Mouse (Mus musculus): ENCODE measurements around the gene Kcnt1. TPM values are rescaled to one million over a fixed set of nuclear protein-coding genes. Genes with fewer than 3 reads are reported as not detected.

Gene Kcnt1
- polyA plus RNA-seq, 1 experiment from 2014 or later, result 0.07 TPM

DNA sequence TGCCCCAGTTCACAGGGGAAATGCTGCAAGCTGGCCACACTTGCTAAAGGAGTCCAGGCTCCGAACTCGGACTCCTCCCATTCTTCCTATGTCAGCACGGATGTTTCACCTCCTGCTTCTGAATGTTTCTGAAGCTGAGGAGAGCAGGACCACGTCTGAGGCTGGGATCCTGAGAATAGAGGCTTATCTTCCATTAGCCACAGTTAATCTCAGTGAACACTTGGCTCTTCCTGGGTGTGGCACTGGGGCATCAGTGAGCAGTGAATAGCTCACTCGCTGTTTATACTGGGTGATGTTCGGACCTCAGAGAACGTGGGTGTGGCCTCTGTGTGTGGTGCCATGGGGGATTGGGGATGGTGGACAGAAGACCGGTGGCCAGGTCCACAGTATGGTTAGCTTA lies 23.7 kb downstream of the Kcnt1 start:
- WGBS, result 67% methylated on average over 8 of the region's 8 CpGs
- Histone ChIP-seq H3K36me3 (ENCODE audit: control insufficient read depth, insufficient read depth, low read length) (no peaks in the 10 kb centered on the region), H3K27me3 (ENCODE audit: control insufficient read depth, insufficient read depth, low read length) (no peaks in the 10 kb centered on the region), H3K9me3 (ENCODE audit: control insufficient read depth, low read length) (no peaks in the 10 kb centered on the region), H3K4me1 (ENCODE audit: control insufficient read depth, insufficient read depth, low read length) (no peaks in the 10 kb centered on the region), H3K4me3 (ENCODE audit: low read length) (no peak overlapping the region), H3K4me2 (replicated peaks; ENCODE audit: low read depth, low read length) (no peak overlapping the region), H3K9ac (ENCODE audit: low read depth, low read length) (no peak overlapping the region), H3K27ac (ENCODE audit: low read depth, low read length) (no peak overlapping the region)
- ATAC-seq (ENCODE audit: low FRiP score, low TSS enrichment), result no peak

DNA sequence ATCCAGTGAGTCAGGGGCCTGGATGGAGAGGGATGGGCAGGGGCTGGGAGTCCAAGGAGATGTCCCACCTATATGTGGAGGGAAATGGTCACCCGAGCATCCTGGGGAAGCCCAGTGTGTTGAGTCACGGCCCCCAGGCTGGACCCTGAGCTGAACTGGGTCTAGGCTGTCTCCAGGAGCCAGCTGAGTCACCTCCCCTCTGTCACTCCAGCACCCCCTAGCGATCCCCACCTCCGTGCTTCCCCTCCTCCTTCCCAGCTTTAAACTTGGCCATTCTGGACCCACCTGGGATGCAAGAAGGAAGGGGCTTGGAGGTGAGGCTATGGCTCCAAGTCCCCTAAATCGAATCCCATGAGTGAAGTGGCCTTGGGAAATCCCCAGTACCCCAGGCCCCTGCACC lies 24.6 kb downstream of the Kcnt1 start:
- Histone ChIP-seq H3K4me2 (replicated peaks; ENCODE audit: low read depth, low read length) (no peak overlapping the region), H3K9me3 (ENCODE audit: control insufficient read depth, low read length) (no peaks in the 10 kb centered on the region), H3K9ac (ENCODE audit: low read depth, low read length) (no peak overlapping the region), H3K4me3 (ENCODE audit: low read length) (no peak overlapping the region), H3K27ac (ENCODE audit: low read depth, low read length) (no peak overlapping the region), H3K27me3 (ENCODE audit: control insufficient read depth, insufficient read depth, low read length) (no peaks in the 10 kb centered on the region), H3K36me3 (ENCODE audit: control insufficient read depth, insufficient read depth, low read length) (no peaks in the 10 kb centered on the region), H3K4me1 (ENCODE audit: control insufficient read depth, insufficient read depth, low read length) (no peaks in the 10 kb centered on the region)
- no peak for ATAC-seq (ENCODE audit: low FRiP score, low TSS enrichment)
- WGBS, result 65% methylated on average over 5 of the region's 5 CpGs

DNA sequence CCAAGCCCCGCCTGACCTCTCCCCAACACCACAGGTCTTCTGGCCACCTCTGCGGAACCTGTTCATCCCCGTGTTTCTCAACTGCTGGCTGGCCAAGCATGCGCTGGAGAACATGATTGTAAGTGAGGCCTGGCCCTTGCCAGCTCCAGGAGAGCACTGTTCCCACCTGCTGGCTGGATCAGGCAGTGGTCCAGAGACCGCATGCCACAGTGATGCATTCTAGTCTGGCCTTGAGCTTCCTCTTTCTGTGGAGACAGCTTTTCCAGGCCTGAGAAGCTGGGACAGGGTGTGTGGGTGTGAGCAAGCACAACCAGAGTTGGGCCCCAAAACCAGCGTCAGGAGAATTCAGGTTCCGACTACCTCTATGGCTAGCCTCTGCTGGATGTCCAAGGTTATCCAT lies 28.9 kb downstream of the Kcnt1 start:
- no peak overlapping the region for H3K4me3 ChIP-seq (ENCODE audit: low read length)
- no peaks in the 10 kb centered on the region for H3K36me3 ChIP-seq (ENCODE audit: control insufficient read depth, insufficient read depth, low read length)
- H3K4me1 ChIP-seq (ENCODE audit: control insufficient read depth, insufficient read depth, low read length), result no peaks in the 10 kb centered on the region
- H3K4me2 ChIP-seq (replicated peaks; ENCODE audit: low read depth, low read length), result no peak overlapping the region
- H3K9ac ChIP-seq (ENCODE audit: low read depth, low read length), result no peak overlapping the region
- H3K27me3 ChIP-seq (ENCODE audit: control insufficient read depth, insufficient read depth, low read length), result no peaks in the 10 kb centered on the region
- 76% methylated on average over 7 of the region's 7 CpGs for WGBS
- ATAC-seq (ENCODE audit: low FRiP score, low TSS enrichment), result no peak
- H3K27ac ChIP-seq (ENCODE audit: low read depth, low read length), result no peak overlapping the region
- H3K9me3 ChIP-seq (ENCODE audit: control insufficient read depth, low read length), result no peaks in the 10 kb centered on the region

DNA sequence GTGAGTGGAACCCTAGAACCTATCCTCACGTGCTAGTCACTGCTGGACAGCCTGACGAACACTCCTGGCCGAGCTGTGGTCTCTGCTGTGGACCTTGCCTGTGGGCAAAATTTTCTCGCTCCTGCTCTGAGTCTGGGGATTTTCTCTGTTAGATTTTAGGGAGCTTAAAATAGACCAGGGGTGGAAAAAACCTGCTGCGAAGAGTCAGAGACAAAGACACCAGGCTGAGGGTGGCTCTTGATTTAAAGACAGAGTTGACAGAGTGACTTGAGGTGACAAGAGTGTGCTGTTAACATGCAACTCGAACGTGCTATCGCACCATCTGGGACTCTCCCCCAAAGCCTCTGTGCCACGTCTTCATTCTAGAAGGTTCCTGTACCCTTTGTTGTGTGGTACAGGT lies 35.4 kb downstream of the Kcnt1 start:
- Histone ChIP-seq H3K4me3 (ENCODE audit: low read length) (no peak overlapping the region), H3K27me3 (ENCODE audit: control insufficient read depth, insufficient read depth, low read length) (no peaks in the 10 kb centered on the region), H3K9ac (ENCODE audit: low read depth, low read length) (no peak overlapping the region), H3K9me3 (ENCODE audit: control insufficient read depth, low read length) (no peaks in the 10 kb centered on the region), H3K4me2 (replicated peaks; ENCODE audit: low read depth, low read length) (no peak overlapping the region), H3K27ac (ENCODE audit: low read depth, low read length) (no peak overlapping the region), H3K36me3 (ENCODE audit: control insufficient read depth, insufficient read depth, low read length) (no peaks in the 10 kb centered on the region), H3K4me1 (ENCODE audit: control insufficient read depth, insufficient read depth, low read length) (no peaks in the 10 kb centered on the region)
- 72% methylated on average over 9 of the region's 9 CpGs for WGBS
- ATAC-seq (ENCODE audit: low FRiP score, low TSS enrichment), result no peak

DNA sequence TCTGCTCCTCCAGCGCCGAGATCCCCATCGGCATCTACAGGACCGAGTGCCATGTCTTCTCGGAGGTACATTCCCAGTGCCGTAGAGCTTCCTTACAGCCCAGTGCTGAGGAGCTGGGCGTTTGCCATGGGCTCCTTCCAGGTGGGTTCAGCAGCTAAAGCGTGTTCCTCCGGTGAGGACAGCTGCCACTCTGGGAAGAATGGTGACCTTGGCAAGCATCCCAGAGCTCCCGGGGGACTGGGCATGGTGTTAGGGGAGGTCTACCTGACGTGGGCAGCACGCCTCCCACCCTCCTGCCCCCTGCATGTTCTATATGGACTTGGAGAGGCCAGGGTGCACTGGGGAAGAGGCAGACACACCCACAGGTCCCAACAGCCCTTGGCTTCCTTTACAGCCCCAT lies 46.3 kb downstream of the Kcnt1 start:
- no peaks in the 10 kb centered on the region for H3K9me3 ChIP-seq (ENCODE audit: control insufficient read depth, low read length)
- 82% methylated on average over 12 of the region's 12 CpGs for WGBS
- no peak for ATAC-seq (ENCODE audit: low FRiP score, low TSS enrichment)
- H3K27ac ChIP-seq (ENCODE audit: low read depth, low read length), result no peak overlapping the region
- no peak overlapping the region for H3K9ac ChIP-seq (ENCODE audit: low read depth, low read length)
- H3K4me1 ChIP-seq (ENCODE audit: control insufficient read depth, insufficient read depth, low read length), result no peaks in the 10 kb centered on the region
- H3K27me3 ChIP-seq (ENCODE audit: control insufficient read depth, insufficient read depth, low read length), result no peaks in the 10 kb centered on the region
- no peak overlapping the region for H3K4me2 ChIP-seq (replicated peaks; ENCODE audit: low read depth, low read length)
- H3K4me3 ChIP-seq (ENCODE audit: low read length), result no peak overlapping the region
- H3K36me3 ChIP-seq (ENCODE audit: control insufficient read depth, insufficient read depth, low read length), result no peaks in the 10 kb centered on the region

DNA sequence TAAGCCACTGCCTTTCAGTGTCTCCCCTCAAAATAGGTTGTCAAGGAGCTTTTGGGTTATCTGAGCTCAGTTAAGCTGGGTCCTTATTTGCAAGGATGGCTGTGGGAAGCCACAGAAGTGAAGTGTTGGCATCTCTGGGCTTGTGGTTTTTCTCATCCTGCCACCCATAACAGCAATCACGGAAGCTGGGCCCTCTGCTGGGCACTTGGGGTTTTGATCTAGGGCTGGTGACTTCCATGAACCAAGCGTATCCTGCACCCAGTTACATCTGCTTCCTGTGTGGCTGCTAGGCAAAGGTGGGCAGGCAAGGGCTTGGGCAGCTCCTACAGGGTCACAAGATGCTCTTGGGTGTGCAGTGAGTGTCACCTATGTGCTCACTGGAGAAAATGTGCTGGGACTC lies 49.7 kb downstream of the Kcnt1 start:
- no peak for ATAC-seq (ENCODE audit: low FRiP score, low TSS enrichment)
- Histone ChIP-seq H3K27ac (ENCODE audit: low read depth, low read length) (no peak overlapping the region), H3K27me3 (ENCODE audit: control insufficient read depth, insufficient read depth, low read length) (no peaks in the 10 kb centered on the region), H3K9ac (ENCODE audit: low read depth, low read length) (no peak overlapping the region), H3K4me2 (replicated peaks; ENCODE audit: low read depth, low read length) (no peak overlapping the region), H3K4me3 (ENCODE audit: low read length) (no peak overlapping the region), H3K9me3 (ENCODE audit: control insufficient read depth, low read length) (no peaks in the 10 kb centered on the region), H3K4me1 (ENCODE audit: control insufficient read depth, insufficient read depth, low read length) (no peaks in the 10 kb centered on the region), H3K36me3 (ENCODE audit: control insufficient read depth, insufficient read depth, low read length) (no peaks in the 10 kb centered on the region)
- 46% methylated on average over 2 of the region's 2 CpGs for WGBS

DNA sequence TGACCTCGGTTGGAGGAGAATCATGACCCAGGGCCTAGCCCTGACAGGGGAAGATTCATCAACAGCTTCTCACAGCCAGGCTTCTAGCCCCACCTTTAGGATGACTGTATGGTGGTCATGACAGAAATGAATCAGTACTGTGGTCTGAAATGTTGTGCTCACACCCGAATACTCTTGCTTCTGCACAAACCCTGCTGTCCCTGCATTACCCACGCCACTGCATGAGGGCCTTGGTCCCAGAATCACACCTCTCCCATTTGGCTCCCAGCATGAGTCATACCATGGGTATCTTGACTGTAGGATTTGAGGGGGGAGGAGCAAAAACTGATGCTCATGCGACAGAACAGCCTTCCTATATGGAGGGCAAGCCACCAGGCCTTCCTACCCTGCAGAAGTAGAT lies 50.7 kb downstream of the Kcnt1 start:
- Histone ChIP-seq H3K27ac (ENCODE audit: low read depth, low read length) (no peak overlapping the region), H3K4me1 (ENCODE audit: control insufficient read depth, insufficient read depth, low read length) (no peaks in the 10 kb centered on the region), H3K4me3 (ENCODE audit: low read length) (no peak overlapping the region), H3K9me3 (ENCODE audit: control insufficient read depth, low read length) (no peaks in the 10 kb centered on the region), H3K27me3 (ENCODE audit: control insufficient read depth, insufficient read depth, low read length) (no peaks in the 10 kb centered on the region), H3K36me3 (ENCODE audit: control insufficient read depth, insufficient read depth, low read length) (no peaks in the 10 kb centered on the region), H3K9ac (ENCODE audit: low read depth, low read length) (no peak overlapping the region), H3K4me2 (replicated peaks; ENCODE audit: low read depth, low read length) (no peak overlapping the region)
- ATAC-seq (ENCODE audit: low FRiP score, low TSS enrichment), result no peak
- 66% methylated on average over 4 of the region's 4 CpGs for WGBS

DNA sequence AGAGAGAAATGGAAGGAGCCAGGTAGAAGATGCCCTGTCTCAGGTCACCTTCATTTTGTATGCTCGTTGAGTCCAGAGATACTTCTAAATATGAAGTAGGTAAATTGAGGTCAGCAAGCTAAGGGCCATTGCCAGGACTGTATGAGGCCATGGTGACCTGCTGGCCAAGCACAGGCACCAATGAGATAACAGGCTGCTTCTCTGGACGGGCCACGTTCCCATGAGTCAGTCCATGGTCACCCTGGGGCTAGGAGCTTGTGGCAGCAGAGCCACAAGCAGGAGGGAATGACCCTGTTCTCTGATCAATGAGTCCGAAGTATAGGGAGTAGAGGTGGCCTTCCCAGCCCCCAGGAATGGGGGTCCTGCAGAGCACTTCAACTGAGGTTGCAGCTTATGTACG lies 51.3 kb downstream of the Kcnt1 start:
- H3K4me3 ChIP-seq (ENCODE audit: low read length), result no peak overlapping the region
- no peaks in the 10 kb centered on the region for H3K27me3 ChIP-seq (ENCODE audit: control insufficient read depth, insufficient read depth, low read length)
- WGBS, result 94% methylated on average over 5 of the region's 5 CpGs
- no peak for ATAC-seq (ENCODE audit: low FRiP score, low TSS enrichment)
- no peak overlapping the region for H3K27ac ChIP-seq (ENCODE audit: low read depth, low read length)
- H3K4me2 ChIP-seq (replicated peaks; ENCODE audit: low read depth, low read length), result no peak overlapping the region
- H3K4me1 ChIP-seq (ENCODE audit: control insufficient read depth, insufficient read depth, low read length), result no peaks in the 10 kb centered on the region
- no peaks in the 10 kb centered on the region for H3K9me3 ChIP-seq (ENCODE audit: control insufficient read depth, low read length)
- no peaks in the 10 kb centered on the region for H3K36me3 ChIP-seq (ENCODE audit: control insufficient read depth, insufficient read depth, low read length)
- no peak overlapping the region for H3K9ac ChIP-seq (ENCODE audit: low read depth, low read length)

DNA sequence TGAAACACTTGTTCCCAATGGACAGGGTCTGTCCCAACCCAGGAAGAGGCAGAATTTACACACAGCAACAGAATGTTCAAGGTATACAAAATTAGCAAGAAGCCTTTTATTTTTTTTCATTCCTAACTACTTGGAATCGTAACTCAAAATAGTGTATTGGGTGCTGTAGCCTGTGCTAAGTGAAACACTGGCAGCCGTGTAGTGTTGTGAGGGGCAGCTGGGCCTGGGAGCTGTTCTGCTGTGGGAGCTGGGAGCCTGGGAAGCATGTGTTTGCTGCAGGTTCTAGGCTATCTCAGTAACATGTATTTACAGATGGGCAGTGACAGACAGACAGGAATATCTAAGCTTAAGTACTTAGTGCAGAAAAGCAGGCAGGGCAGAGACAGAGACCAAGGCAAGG lies 54.9 kb downstream of the Kcnt1 start:
- Histone ChIP-seq H3K27ac (ENCODE audit: low read depth, low read length) (no peak overlapping the region), H3K36me3 (ENCODE audit: control insufficient read depth, insufficient read depth, low read length) (no peaks in the 10 kb centered on the region), H3K4me1 (ENCODE audit: control insufficient read depth, insufficient read depth, low read length) (no peaks in the 10 kb centered on the region), H3K4me3 (ENCODE audit: low read length) (no peak overlapping the region), H3K9me3 (ENCODE audit: control insufficient read depth, low read length) (no peaks in the 10 kb centered on the region), H3K27me3 (ENCODE audit: control insufficient read depth, insufficient read depth, low read length) (no peaks in the 10 kb centered on the region), H3K9ac (ENCODE audit: low read depth, low read length) (no peak overlapping the region), H3K4me2 (replicated peaks; ENCODE audit: low read depth, low read length) (no peak overlapping the region)
- no peak for ATAC-seq (ENCODE audit: low FRiP score, low TSS enrichment)
- WGBS, result 89% methylated on average over 2 of the region's 2 CpGs

DNA sequence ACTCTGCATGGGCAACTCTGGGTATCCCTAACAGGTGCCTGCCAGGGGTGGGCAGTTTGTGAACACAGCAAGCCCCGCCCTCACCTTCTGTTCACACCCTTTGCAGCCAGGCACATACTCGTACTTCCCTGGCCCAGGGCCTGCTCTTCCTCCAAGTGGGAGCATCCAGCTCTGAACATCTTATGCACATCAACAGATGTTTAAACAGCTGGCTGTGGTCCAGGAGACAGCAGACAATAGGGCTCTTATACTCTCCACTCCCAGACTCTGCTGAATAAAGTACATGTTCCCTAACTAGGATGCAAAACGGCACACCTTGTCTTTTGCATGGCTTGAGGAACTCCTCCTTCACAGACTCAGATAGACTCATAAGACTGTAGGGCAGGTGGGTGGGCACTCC lies 56.4 kb downstream of the Kcnt1 start:
- Histone ChIP-seq H3K27ac (ENCODE audit: low read depth, low read length) (no peak overlapping the region), H3K9ac (ENCODE audit: low read depth, low read length) (no peak overlapping the region), H3K36me3 (ENCODE audit: control insufficient read depth, insufficient read depth, low read length) (peaks cover 5% of the 10 kb centered on the region; the same call in 1 of the 2 replicates), H3K27me3 (ENCODE audit: control insufficient read depth, insufficient read depth, low read length) (no peaks in the 10 kb centered on the region), H3K9me3 (ENCODE audit: control insufficient read depth, low read length) (no peaks in the 10 kb centered on the region), H3K4me3 (ENCODE audit: low read length) (no peak overlapping the region), H3K4me1 (ENCODE audit: control insufficient read depth, insufficient read depth, low read length) (no peaks in the 10 kb centered on the region), H3K4me2 (replicated peaks; ENCODE audit: low read depth, low read length) (no peak overlapping the region)
- 56% methylated on average over 3 of the region's 3 CpGs for WGBS
- ATAC-seq (ENCODE audit: low FRiP score, low TSS enrichment), result no peak

Measured in kidney, embryonic 14.5 days (tissue).